Mouse (Mus musculus): ENCODE data around the gene Zfp977.
"Not testable (repeated sequence)": the region's sequence is repeated elsewhere in the genome, so short reads cannot be mapped to it uniquely, and the experiment has no call there.

Zfp977 gene

GRCm38 (mm10) chr7:42592413-42592812 is at the start of gene Zfp977:
Gene Zfp977 (minus strand): TSS chr7:42592547.
- CTCF ChIA-PET = not testable (repeated sequence)
- POLR2A ChIA-PET = interaction anchor here in 3 of 4 experiments (0.6 to 2.2 kb wide), 18 partner anchors 10 to 1032 kb away, joined by 3 to 7 read pairs (median 4); partner anchors contain the start of genes Zfp141 (in 1 of the 3) and Zfp976 (in 1 of the 3)

DNA sequence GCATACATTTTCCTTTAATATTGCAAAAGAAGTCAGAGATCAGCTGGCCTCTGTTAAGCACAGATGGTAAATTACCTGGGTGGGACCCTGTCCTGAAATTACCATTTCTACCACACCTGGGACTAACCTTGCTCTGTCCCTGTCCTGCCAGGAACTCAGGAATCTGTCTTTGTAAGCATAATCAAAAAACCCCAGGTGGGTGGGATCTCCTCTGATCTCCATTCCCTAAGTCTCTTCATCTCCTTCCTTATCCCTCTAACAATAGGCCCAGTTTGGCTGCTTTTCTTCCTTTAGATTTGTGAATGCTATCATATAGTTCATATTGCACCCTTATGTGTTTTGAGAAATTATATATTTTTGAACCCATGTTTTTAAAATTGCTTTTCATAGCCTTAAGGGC is 38.7 kb upstream of the Zfp977 start:
- POLR2A ChIA-PET = interaction anchor here in 2 of 4 experiments (1.0 kb wide), 2 partner anchors 9 to 48 kb away, joined by 3 to 4 read pairs; no protein-coding TSS in a partner anchor
- CTCF ChIA-PET = interaction anchor here in 1 of 4 experiments (0.6 kb wide), 1 partner anchor 247 kb away, joined by 3 read pairs; no protein-coding TSS in a partner anchor

- POLR2A ChIA-PET = interaction anchor here in 1 of 4 experiments (0.6 kb wide), 1 partner anchor 170 kb away, joined by 3 read pairs; no protein-coding TSS in a partner anchor
- CTCF ChIA-PET = interaction anchor here in 1 of 4 experiments (0.6 kb wide), 1 partner anchor 146 kb away, joined by 5 read pairs; no protein-coding TSS in a partner anchor
These were observed 3.3 kb upstream of the Zfp977 start for GRCm38 (mm10) chr7:42595666-42596065.

DNA sequence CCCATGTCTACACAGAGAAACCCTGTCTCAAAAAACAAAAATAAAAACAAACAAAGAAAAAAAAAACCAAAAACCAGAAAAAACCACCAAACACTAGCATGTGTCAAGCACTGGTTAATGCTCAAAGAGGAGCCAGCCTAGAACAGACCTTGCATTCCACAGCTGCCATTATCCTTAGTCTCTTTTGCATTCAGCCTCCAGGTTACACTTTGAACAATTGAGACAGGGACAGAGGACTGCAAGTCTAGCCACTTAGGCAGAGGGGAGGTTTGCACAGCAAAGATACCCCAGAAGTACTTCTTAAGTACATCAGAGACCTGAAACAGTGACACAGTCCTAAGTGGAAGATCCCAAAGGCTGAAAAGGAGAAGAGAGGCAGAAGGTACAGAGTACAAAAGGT is 1.0 kb downstream of the Zfp977 start:
- ChIA-PET CTCF (interaction anchor here in 1 of 4 experiments (0.6 kb wide), 1 partner anchor 73 kb away, joined by 3 read pairs; no protein-coding TSS in a partner anchor), POLR2A (interaction anchor here in 2 of 4 experiments (0.6 to 2.2 kb wide), 2 partner anchors 86 to 1478 kb away, joined by 3 to 6 read pairs; partner anchors contain the start of gene Zfp141 (in 1 of the 2))

DNA sequence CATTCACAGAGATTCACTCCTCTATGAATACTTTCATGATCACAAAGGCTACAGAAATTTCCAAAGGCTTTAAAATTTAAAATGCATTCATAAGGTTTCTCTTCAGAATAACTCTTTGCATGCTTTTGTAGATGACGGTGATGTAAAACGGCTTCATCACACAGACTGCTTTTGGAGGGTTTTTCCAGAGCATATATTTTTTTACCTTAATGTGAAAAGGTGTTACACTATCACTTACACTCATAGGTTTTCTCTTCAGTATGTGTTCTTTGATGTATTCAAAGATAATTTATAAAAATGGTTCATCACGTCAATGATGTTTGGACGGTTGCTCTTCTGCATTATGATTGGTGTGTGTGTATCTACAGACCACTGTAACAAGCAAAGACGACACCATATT is 13.9 kb downstream of the Zfp977 start, which contains the start of gene Gm21028:
Gene Gm21028, minus strand, starts transcription at position 101 of the 400 bp plus-strand sequence.
- CTCF ChIA-PET = no interaction called here
- POLR2A ChIA-PET = no interaction called here

- POLR2A ChIA-PET = interaction anchor here in 1 of 4 experiments (1.2 kb wide), 1 partner anchor 54 kb away, joined by 4 read pairs; no protein-coding TSS in a partner anchor
- CTCF ChIA-PET = no interaction called here
These were observed 40.6 kb downstream of the Zfp977 start for GRCm38 (mm10) chr7:42551766-42552165.
